Mouse (Mus musculus): ENCODE measurements around the gene Gm21746. TPM values are rescaled to one million over a fixed set of nuclear protein-coding genes. Genes with fewer than 3 reads are reported as not detected.

The Gm21746 gene
- not detected in 4 replicates for total RNA-seq (2023; ENCODE audit: inconsistent age)

GRCm38 (mm10) chrY:6237895-6238294 lies at the start of gene Gm21746:
TSS of gene Gm21746 (minus strand) at chrY:6237995.

GRCm38 (mm10) chrY:6266798-6267197 lies 29.0 kb upstream of the Gm21746 start, which contains the start of gene Gm20873:
TSS of gene Gm20873 (plus strand) at chrY:6267098.

Other genes with a start within 250 kb of the Gm21746 start
- gene Gm20873, start 29.1 kb upstream of the Gm21746 start, total RNA-seq (2023; ENCODE audit: inconsistent age), result not detected in 4 replicates

Measured in B cell, adult (primary cell).